Mouse (Mus musculus) right cerebral cortex, postnatal 10 days (tissue): ENCODE data around the gene Snta1.
"Not testable (repeated sequence)": the region's sequence is repeated elsewhere in the genome, so short reads cannot be mapped to it uniquely, and the experiment has no call there.

Experiments used
- DNase-seq, 2 experiments: peaks; one replicate each; pipeline ENCODE4 v3.0.0; 2021; ENCODE audit warnings: low spot score in 2 of 2

Snta1 gene

GRCm38 (mm10) chr2:154372842-154373500 lies 34.9 kb downstream of the Snta1 start, which contains the start of gene Cdk5rap1:
Gene Cdk5rap1 (minus strand): TSS chr2:154373010.
- no peak for DNase-seq

- DNase-seq, result peak; percentile 91 to 93
Observed at GRCm38 (mm10) chr2:154372151-154372829, 35.6 kb downstream of the Snta1 start.

GRCm38 (mm10) chr2:154367510-154367909 lies 40.4 kb downstream of the Snta1 start:
- DNase-seq, result no peak

- not testable (repeated sequence) for DNase-seq
Observed at GRCm38 (mm10) chr2:154354000-154354425, 53.9 kb downstream of the Snta1 start.

GRCm38 (mm10) chr2:154348152-154348551 lies 59.7 kb downstream of the Snta1 start:
- DNase-seq, result no peak

- DNase-seq, result no peak
Observed at GRCm38 (mm10) chr2:154339356-154339755, 68.5 kb downstream of the Snta1 start.

- DNase-seq, result no peak
Observed at GRCm38 (mm10) chr2:154338161-154338560, 69.7 kb downstream of the Snta1 start.

- no peak for DNase-seq
Observed at GRCm38 (mm10) chr2:154335572-154335971, 72.3 kb downstream of the Snta1 start.

GRCm38 (mm10) chr2:154326852-154327251 lies 81.0 kb downstream of the Snta1 start:
- DNase-seq, result no peak
